Mouse (Mus musculus): ENCODE data around the gene Ndufa13. TPM values are rescaled to one million over a fixed set of nuclear protein-coding genes. Genes with fewer than 3 reads are reported as not detected.

Ndufa13 gene
- polyA plus RNA-seq, 1 experiment from 2014 or later, result 177 TPM

GRCm38 (mm10) chr8:69903063-69903542, 745 bp upstream of the Ndufa13 start:
- Histone ChIP-seq H3K4me2 (replicated peaks; ENCODE audit: low read depth, low read length) (peak overlapping the region; percentile 88), H3K4me3 (ENCODE audit: low read depth, low read length) (peak overlapping the region; percentile 74), H3K27ac (ENCODE audit: low read length) (peak overlapping the region; percentile 71), H3K27me3 (replicated peaks; ENCODE audit: insufficient read depth, low read length) (no peaks in the 10 kb centered on the region), H3K9ac (replicated peaks; ENCODE audit: low read depth) (peak overlapping the region; percentile 41), H3K9me3 (ENCODE audit: low read length) (no peaks in the 10 kb centered on the region), H3K4me1 (ENCODE audit: insufficient read depth, low read depth, low read length) (peaks cover 16% of the 10 kb centered on the region), H3K36me3 (ENCODE audit: insufficient read depth, low read length) (peaks cover 5% of the 10 kb centered on the region; the same call in 1 of the 2 replicates)
- DNase-seq (ENCODE audit: low spot score), result peak; percentile 100
- 1% methylated on average over 30 of the region's 45 CpGs for WGBS
- ATAC-seq, result peak; percentile 91
- TF ChIP-seq CTCF (IDR thresholded peaks at IDR 0.05) (peak; percentile 23; the same call in 1 of the 2 replicates), EP300 (IDR thresholded peaks at IDR 0.05) (no peak)

- DNase-seq (ENCODE audit: low spot score) (peak; percentile 97), ATAC-seq (peak; percentile 78)
- WGBS, result 1% methylated on average over 41 of the region's 41 CpGs
- peak overlapping the region; percentile 74 for H3K4me3 ChIP-seq (ENCODE audit: low read depth, low read length)
- peak overlapping the region; percentile 88 for H3K4me2 ChIP-seq (replicated peaks; ENCODE audit: low read depth, low read length)
- no peaks in the 10 kb centered on the region for H3K36me3 ChIP-seq (ENCODE audit: insufficient read depth, low read length)
- no peaks in the 10 kb centered on the region for H3K27me3 ChIP-seq (replicated peaks; ENCODE audit: insufficient read depth, low read length)
- peaks cover 16% of the 10 kb centered on the region for H3K4me1 ChIP-seq (ENCODE audit: insufficient read depth, low read depth, low read length)
- peak; percentile 75 for TF ChIP-seq CTCF (IDR thresholded peaks at IDR 0.05)
- peak; percentile 43; the same call in 1 of the 2 replicates for TF ChIP-seq EP300 (IDR thresholded peaks at IDR 0.05)
- H3K27ac ChIP-seq (ENCODE audit: low read length), result peak overlapping the region; percentile 71
- peak overlapping the region; percentile 63 for H3K9ac ChIP-seq (replicated peaks; ENCODE audit: low read depth)
- H3K9me3 ChIP-seq (ENCODE audit: low read length), result no peaks in the 10 kb centered on the region
Observed at GRCm38 (mm10) chr8:69901484-69902162, 735 bp downstream of the Ndufa13 start.

- H3K4me1 ChIP-seq (ENCODE audit: insufficient read depth, low read depth, low read length), result peaks cover 16% of the 10 kb centered on the region
- H3K4me2 ChIP-seq (replicated peaks; ENCODE audit: low read depth, low read length), result peak overlapping the region; percentile 88
- no peaks in the 10 kb centered on the region for H3K27me3 ChIP-seq (replicated peaks; ENCODE audit: insufficient read depth, low read length)
- H3K9ac ChIP-seq (replicated peaks; ENCODE audit: low read depth), result peak overlapping the region; percentile 63
- peak overlapping the region; percentile 74 for H3K4me3 ChIP-seq (ENCODE audit: low read depth, low read length)
- no peaks in the 10 kb centered on the region for H3K36me3 ChIP-seq (ENCODE audit: insufficient read depth, low read length)
- no peak for DNase-seq (ENCODE audit: low spot score)
- no peak for TF ChIP-seq EP300 (IDR thresholded peaks at IDR 0.05)
- no peak for TF ChIP-seq CTCF (IDR thresholded peaks at IDR 0.05)
- 12% methylated on average over 12 of the region's 12 CpGs for WGBS
- no peaks in the 10 kb centered on the region for H3K9me3 ChIP-seq (ENCODE audit: low read length)
- no peak for ATAC-seq
- H3K27ac ChIP-seq (ENCODE audit: low read length), result peak overlapping the region; percentile 71
Observed at GRCm38 (mm10) chr8:69900895-69901451, 1.4 kb downstream of the Ndufa13 start.

GRCm38 (mm10) chr8:69899876-69900275, 2.5 kb downstream of the Ndufa13 start:
- no peak for TF ChIP-seq CTCF (IDR thresholded peaks at IDR 0.05)
- no peak for TF ChIP-seq EP300 (IDR thresholded peaks at IDR 0.05)
- 94% methylated on average over 2 of the region's 2 CpGs for WGBS

GRCm38 (mm10) chr8:69897857-69898256, 4.5 kb downstream of the Ndufa13 start:
- ATAC-seq (no peak), DNase-seq (ENCODE audit: low spot score) (no peak)
- 85% methylated on average over 6 of the region's 6 CpGs for WGBS
- H3K27me3 ChIP-seq (replicated peaks; ENCODE audit: insufficient read depth, low read length), result no peaks in the 10 kb centered on the region
- H3K36me3 ChIP-seq (ENCODE audit: insufficient read depth, low read length), result no peaks in the 10 kb centered on the region
- H3K27ac ChIP-seq (ENCODE audit: low read length), result no peak overlapping the region
- TF ChIP-seq CTCF (IDR thresholded peaks at IDR 0.05), result no peak
- TF ChIP-seq EP300 (IDR thresholded peaks at IDR 0.05), result no peak
- no peaks in the 10 kb centered on the region for H3K9me3 ChIP-seq (ENCODE audit: low read length)
- H3K4me2 ChIP-seq (replicated peaks; ENCODE audit: low read depth, low read length), result no peak overlapping the region
- no peak overlapping the region for H3K4me3 ChIP-seq (ENCODE audit: low read depth, low read length)
- H3K9ac ChIP-seq (replicated peaks; ENCODE audit: low read depth), result no peak overlapping the region
- peaks cover 13% of the 10 kb centered on the region; the same call in 1 of the 2 replicates for H3K4me1 ChIP-seq (ENCODE audit: insufficient read depth, low read depth, low read length)

More at GRCm38 (mm10) chr8:69899876-69900275, 2.5 kb downstream of the Ndufa13 start:
- H3K4me2 ChIP-seq (replicated peaks; ENCODE audit: low read depth, low read length), result no peak overlapping the region
- no peak overlapping the region for H3K27ac ChIP-seq (ENCODE audit: low read length)
- DNase-seq (ENCODE audit: low spot score) (no peak), ATAC-seq (no peak)
- no peaks in the 10 kb centered on the region for H3K9me3 ChIP-seq (ENCODE audit: low read length)
- no peaks in the 10 kb centered on the region for H3K36me3 ChIP-seq (ENCODE audit: insufficient read depth, low read length)
- no peaks in the 10 kb centered on the region for H3K27me3 ChIP-seq (replicated peaks; ENCODE audit: insufficient read depth, low read length)
- H3K4me3 ChIP-seq (ENCODE audit: low read depth, low read length), result no peak overlapping the region
- no peak overlapping the region for H3K9ac ChIP-seq (replicated peaks; ENCODE audit: low read depth)
- peaks cover 16% of the 10 kb centered on the region for H3K4me1 ChIP-seq (ENCODE audit: insufficient read depth, low read depth, low read length)

- Histone ChIP-seq H3K4me2 (replicated peaks; ENCODE audit: low read depth, low read length) (no peak overlapping the region), H3K9me3 (ENCODE audit: low read length) (no peaks in the 10 kb centered on the region), H3K36me3 (ENCODE audit: insufficient read depth, low read length) (no peaks in the 10 kb centered on the region), H3K4me3 (ENCODE audit: low read depth, low read length) (no peak overlapping the region), H3K9ac (replicated peaks; ENCODE audit: low read depth) (no peak overlapping the region), H3K27ac (ENCODE audit: low read length) (no peak overlapping the region), H3K4me1 (ENCODE audit: insufficient read depth, low read depth, low read length) (peaks cover 7% of the 10 kb centered on the region; the same call in 1 of the 2 replicates), H3K27me3 (replicated peaks; ENCODE audit: insufficient read depth, low read length) (no peaks in the 10 kb centered on the region)
- TF ChIP-seq CTCF (IDR thresholded peaks at IDR 0.05) (no peak), EP300 (IDR thresholded peaks at IDR 0.05) (no peak)
- DNase-seq (ENCODE audit: low spot score) (no peak), ATAC-seq (no peak)
- WGBS, result 72% methylated on average over 4 of the region's 4 CpGs
Observed at GRCm38 (mm10) chr8:69895772-69896451, 6.4 kb downstream of the Ndufa13 start.

All from lung, postnatal 0 days (tissue).